Mouse (Mus musculus) gastrocnemius, postnatal 36 days (tissue): ENCODE results near the gene Mtus2. TPM values are rescaled to one million over a fixed set of nuclear protein-coding genes. Genes with fewer than 3 reads are reported as not detected.

Source experiments
- DNase-seq, 2 experiments: peaks; one replicate each; pipeline ENCODE4 v3.0.0; 2022
- intact Hi-C: fragments of 180-260 bp; cut with DNase I; formaldehyde crosslinking; loops from one replicate; pipeline ENCODE4 v1.15.1; 2025
- total RNA-seq, 2 experiments: library from RNA; stranded (reverse); gene quantifications; 2 replicates each; pipeline ENCODE4 v1.2.3; 2021

Gene Mtus2
- total RNA-seq, 2 experiments from 2014 or later = 0.08 to 0.25 TPM

- DNase-seq = no peak
- intact Hi-C loops = no loop called here
Measured at GRCm38 (mm10) chr5:148262016-148262415, 304.9 kb downstream of the Mtus2 start.

GRCm38 (mm10) chr5:148264819-148265707, 307.9 kb downstream of the Mtus2 start:
- intact Hi-C loops = no loop called here
- DNase-seq = no peak

- DNase-seq = no peak
- intact Hi-C loops = no loop called here
Measured at GRCm38 (mm10) chr5:148266841-148267240, 309.7 kb downstream of the Mtus2 start.

GRCm38 (mm10) chr5:148267446-148267845, 310.3 kb downstream of the Mtus2 start:
- no peak for DNase-seq
- intact Hi-C loops = no loop called here

GRCm38 (mm10) chr5:148272065-148272464, 314.9 kb downstream of the Mtus2 start:
- intact Hi-C loops = no loop called here
- DNase-seq = no peak

GRCm38 (mm10) chr5:148272771-148273170, 315.7 kb downstream of the Mtus2 start:
- intact Hi-C loops = no loop called here
- no peak for DNase-seq

GRCm38 (mm10) chr5:148278233-148278632, 321.1 kb downstream of the Mtus2 start:
- no peak for DNase-seq
- intact Hi-C loops = no loop called here

GRCm38 (mm10) chr5:148280321-148280720, 323.2 kb downstream of the Mtus2 start:
- intact Hi-C loops = no loop called here
- DNase-seq = no peak

- intact Hi-C loops = no loop called here
- DNase-seq = no peak
Measured at GRCm38 (mm10) chr5:148282093-148282492, 325.0 kb downstream of the Mtus2 start.

GRCm38 (mm10) chr5:148282631-148283030, 325.5 kb downstream of the Mtus2 start:
- intact Hi-C loops = no loop called here
- DNase-seq = no peak

- intact Hi-C loops = no loop called here
- DNase-seq = no peak
Measured at GRCm38 (mm10) chr5:148283177-148283576, 326.1 kb downstream of the Mtus2 start.

- intact Hi-C loops = no loop called here
Measured at GRCm38 (mm10) chr5:148283584-148283983, 326.5 kb downstream of the Mtus2 start.

GRCm38 (mm10) chr5:148287529-148287928, 330.4 kb downstream of the Mtus2 start:
- intact Hi-C loops = no loop called here
- DNase-seq = no peak

More at GRCm38 (mm10) chr5:148283584-148283983, 326.5 kb downstream of the Mtus2 start:
- no peak for DNase-seq

- intact Hi-C loops = no loop called here
- DNase-seq = no peak
Measured at GRCm38 (mm10) chr5:148288804-148289203, 331.7 kb downstream of the Mtus2 start.

GRCm38 (mm10) chr5:148289951-148290350, 332.8 kb downstream of the Mtus2 start:
- DNase-seq = no peak
- intact Hi-C loops = no loop called here

- DNase-seq = no peak
- intact Hi-C loops = no loop called here
Measured at GRCm38 (mm10) chr5:148292862-148293261, 335.7 kb downstream of the Mtus2 start.

GRCm38 (mm10) chr5:148293346-148293745, 336.2 kb downstream of the Mtus2 start:
- intact Hi-C loops = no loop called here
- DNase-seq = no peak

GRCm38 (mm10) chr5:148302968-148303367, 345.8 kb downstream of the Mtus2 start:
- intact Hi-C loops = no loop called here
- no peak for DNase-seq

- no peak for DNase-seq
- intact Hi-C loops = no loop called here
Measured at GRCm38 (mm10) chr5:148304112-148304511, 347.0 kb downstream of the Mtus2 start.

- peak in 1 of 2 experiments; percentile 12 for DNase-seq
- intact Hi-C loops = no loop called here
Measured at GRCm38 (mm10) chr5:148310790-148311189, 353.7 kb downstream of the Mtus2 start.

- intact Hi-C loops = no loop called here
- DNase-seq = no peak
Measured at GRCm38 (mm10) chr5:148312443-148312842, 355.3 kb downstream of the Mtus2 start.

GRCm38 (mm10) chr5:148314931-148315330, 357.8 kb downstream of the Mtus2 start:
- intact Hi-C loops = no loop called here
- DNase-seq = no peak
